Mouse (Mus musculus) 416B (cell line): Measurements from ENCODE around the gene Tnnt2.

Experiments
- DNase-seq: peaks from one replicate; pipeline ENCODE4 v3.0.0; 2011; ENCODE audit warnings: low read depth

Tnnt2 gene

DNA sequence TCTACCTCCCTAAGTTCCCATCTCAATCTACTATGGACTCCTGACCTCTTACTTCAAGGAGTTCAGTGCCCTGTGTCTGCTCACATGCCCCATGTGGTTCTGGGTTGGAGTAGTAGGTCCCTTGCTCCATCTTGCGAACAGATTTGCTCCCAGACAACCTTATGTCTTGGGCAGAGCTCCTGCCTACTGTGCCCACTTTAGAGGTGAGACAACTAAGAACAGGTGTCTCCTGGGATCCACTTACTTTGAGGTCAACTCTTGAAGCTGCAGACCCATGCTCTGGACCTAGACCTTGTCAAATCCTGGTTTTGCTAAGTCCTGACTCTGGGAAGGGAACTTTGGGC, 19.2 kb downstream of the Tnnt2 start:
- DNase-seq, result no peak

DNA sequence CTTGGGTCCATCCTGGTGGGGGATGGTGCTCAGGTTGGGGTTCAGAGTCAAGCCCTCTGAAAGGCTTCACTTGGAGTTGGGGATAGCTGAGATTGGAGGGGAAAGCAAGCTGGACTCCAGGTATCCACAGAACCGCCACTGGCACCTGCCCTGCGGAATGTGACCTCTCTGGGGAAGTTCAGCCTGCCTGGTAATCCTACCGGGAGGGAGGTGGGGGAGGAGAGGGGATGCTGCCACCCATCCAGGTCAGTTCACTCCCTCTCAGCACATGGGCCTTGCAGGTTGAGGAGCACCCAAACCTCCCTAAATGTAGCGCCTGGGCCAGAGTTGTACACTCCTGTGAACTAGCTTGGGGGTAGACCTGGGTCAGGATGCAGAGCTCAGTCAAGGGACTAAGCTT, 19.9 kb downstream of the Tnnt2 start:
- no peak for DNase-seq

GRCm38 (mm10) chr1:135857137-135857775, 21.1 kb downstream of the Tnnt2 start:
- DNase-seq, result no peak

DNA sequence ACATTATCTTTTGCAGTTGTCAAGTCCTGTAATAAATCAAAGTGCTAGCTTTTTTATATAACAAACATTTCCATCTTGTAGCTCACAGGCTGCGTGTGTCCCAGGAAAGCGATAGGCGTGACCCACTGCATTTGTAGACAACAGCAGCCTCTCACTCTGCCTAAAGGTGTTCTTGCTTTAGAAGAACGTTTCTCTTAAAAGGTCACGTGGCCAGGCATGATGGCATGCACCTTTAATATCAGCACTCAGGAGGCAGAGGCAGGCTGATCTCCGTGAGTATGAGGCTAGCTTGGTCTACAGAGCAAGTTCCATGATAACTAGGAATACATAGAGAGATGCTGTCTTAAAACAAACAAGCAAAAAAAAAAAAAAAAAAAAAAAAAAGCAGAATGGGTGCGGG, 22.4 kb downstream of the Tnnt2 start:
- DNase-seq, result no peak

- no peak for DNase-seq
Observed at GRCm38 (mm10) chr1:135861091-135861490, 24.9 kb downstream of the Tnnt2 start.

DNA sequence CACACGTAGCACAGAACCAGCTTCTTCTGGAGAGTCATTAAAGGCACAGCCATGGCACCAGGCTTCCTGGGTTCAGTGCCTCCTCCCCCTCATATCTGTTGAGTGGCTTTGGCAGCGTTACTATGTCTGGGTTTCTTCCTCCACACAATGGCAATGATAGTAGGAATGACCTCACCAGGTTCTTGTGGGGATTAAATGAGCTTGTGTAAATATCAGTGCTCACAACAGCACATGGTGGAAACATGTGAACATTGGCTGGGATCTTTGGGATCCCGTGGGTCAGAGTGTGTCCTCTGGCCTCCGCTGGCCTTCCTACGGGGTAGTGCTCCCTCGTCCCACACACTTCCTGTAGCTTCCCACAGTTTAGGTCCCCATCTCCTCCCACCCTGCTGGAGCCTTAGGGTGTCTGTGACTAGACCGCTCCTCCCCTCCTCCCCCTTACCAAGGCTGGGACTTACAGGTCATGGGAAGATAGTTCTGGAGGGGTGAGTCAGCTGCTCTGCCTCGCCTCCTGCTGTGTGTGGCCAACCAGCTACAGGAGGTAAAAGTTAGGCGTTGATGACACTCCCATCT, 25.9 kb downstream of the Tnnt2 start:
- DNase-seq, result no peak

DNA sequence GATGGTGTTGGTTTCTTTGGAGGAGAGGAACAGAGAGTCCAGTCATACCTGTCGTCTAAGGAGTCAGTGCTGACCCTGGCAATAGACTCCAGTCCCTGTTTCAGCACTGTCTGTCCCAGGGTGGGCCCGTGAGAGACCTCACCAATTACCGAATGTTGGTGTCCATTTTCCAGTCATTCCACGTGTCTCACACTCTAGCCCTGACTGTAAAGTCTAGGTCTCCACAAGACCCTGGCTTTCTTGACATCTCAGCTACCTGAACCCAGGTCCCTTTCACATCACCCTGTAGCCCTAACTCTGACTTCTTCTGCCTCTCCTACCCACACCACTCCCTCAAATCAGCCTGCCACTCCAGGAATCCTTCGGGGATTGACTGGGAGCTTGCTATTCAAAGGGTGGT, 26.4 kb downstream of the Tnnt2 start:
- no peak for DNase-seq

GRCm38 (mm10) chr1:135863786-135864335, 27.7 kb downstream of the Tnnt2 start:
- DNase-seq, result no peak

DNA sequence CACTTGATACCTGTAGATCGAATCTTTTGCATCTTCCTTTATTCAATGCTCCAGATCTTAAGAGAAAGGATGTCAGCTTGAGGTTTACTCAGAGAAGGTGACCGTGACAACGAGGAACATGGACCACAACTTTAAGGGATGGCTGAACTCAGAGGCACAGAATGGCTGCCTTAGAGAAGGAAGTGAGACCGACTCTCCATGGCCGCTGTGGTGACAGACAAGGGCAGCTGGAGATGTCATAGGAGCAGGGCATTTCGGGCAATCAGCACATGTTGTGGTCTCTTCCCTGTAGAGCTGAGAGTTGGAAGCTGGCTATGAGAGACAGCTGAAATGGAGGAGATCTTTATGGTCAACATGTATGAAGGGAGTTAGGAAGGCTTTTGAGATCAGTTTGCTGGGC, 28.7 kb downstream of the Tnnt2 start:
- no peak for DNase-seq

DNA sequence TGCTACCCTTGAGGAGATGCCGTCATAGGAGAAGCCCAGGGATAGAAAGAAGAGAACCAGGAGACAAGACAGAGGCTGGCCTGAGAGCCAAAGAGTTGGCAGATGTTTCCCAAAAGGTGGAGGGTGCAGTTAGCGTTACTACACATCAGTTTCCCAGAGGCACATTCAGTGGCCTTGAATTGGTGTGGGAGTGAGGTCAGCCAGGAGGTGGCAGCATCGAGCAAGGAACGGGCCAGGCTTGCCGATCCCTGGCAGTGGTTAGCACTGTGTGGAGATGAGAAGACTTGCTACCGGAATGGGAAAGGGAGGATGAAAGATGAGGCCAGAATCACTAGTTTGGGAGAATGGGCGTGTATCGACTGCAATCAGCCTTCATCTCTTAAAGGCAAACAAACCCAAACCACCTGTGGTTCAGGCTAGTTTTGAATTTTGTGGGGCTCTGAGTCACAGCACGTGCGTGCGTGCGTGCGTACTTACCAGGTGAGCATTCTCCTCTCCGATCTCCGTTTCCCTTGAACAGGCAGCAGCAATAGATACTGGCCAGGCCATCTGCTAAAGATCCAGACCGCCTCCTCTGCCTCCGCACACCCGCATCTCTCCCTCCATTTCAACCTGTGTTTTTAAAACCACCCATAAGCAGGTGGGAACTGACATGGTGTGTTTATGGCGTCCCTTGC, 29.5 kb downstream of the Tnnt2 start:
- DNase-seq, result peak; percentile 60

GRCm38 (mm10) chr1:135868570-135868969, 32.4 kb downstream of the Tnnt2 start:
- DNase-seq, result no peak

DNA sequence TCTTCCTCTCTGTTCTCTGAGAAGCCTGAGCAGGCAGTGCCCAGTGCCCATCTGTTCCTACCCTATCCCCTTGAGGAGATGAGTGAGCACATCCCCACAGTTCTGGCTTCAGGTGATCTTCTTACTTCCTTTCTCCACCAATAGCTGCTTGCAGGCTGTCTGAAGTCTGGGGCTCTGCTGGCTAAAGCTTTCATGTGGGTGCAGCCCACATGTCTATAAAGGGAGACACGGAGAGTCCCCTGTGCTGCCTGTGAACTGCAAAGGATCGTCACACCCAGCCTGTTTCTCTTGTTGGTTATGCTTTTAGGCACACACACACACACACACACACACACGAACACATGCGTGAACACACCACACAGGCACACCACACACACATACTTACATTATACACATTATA, 36.8 kb downstream of the Tnnt2 start:
- DNase-seq, result no peak

DNA sequence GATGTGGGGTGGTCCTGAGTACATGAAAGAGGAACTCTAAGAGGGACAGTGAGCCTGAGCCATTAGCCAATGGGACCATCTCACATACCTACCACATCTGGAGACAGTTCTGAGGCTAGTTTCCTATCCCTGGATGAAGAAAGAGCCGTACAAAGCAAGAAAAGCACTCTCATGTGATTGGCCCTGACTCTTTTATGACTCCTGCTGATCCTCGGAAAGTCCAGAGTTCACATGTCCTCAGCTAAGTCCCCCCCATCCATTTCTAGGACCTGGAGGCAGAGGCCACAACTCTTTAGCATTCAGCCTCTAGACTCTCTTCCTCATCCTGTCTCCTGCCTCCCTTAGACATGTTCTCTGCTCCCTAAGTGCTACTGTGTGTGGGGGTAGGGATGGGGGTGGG, 41.1 kb downstream of the Tnnt2 start:
- DNase-seq, result no peak

- peak; percentile 63 for DNase-seq
Observed at GRCm38 (mm10) chr1:135882385-135883109, 46.4 kb downstream of the Tnnt2 start.

DNA sequence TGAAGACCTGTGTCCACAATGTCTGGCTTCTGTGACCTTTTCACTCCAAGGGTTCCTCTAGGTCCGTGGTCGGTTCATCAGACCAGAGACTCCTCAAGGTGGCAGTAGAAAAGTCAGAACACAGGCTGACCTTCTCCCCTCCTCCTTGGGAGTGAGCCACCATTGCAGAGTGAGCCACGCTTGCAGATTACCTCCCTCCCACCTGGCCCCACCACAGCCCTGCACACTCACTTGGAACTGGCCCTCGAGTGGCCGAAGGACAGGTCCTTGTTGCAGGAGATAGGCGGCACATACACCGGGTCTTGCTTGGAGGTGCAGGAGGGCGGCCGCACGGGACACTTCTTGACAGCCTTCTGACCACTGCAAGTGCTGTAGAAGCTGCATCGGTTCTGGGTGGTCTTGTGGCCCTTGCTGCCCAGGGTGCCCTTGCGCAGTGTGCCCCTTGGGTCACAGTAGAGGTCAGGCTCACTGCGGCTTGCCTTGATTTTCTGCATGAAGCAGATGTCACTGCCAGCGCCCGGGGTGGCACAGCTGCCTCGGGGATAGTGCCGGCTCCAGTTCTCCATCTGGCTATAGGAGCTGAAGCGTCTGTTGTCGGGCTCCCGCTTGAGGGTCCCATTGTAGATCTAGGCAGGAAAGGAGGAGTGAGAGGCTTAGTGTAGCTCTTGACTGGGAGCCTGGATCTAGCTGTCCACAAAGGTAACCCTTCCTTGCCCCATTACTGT, 53.5 kb downstream of the Tnnt2 start:
- DNase-seq, result no peak

- no peak for DNase-seq
Observed at GRCm38 (mm10) chr1:135891424-135892216, 55.5 kb downstream of the Tnnt2 start.

GRCm38 (mm10) chr1:135892233-135892632, 56.1 kb downstream of the Tnnt2 start:
- no peak for DNase-seq

- DNase-seq, result no peak
Observed at GRCm38 (mm10) chr1:135892764-135893163, 56.6 kb downstream of the Tnnt2 start.

GRCm38 (mm10) chr1:135893377-135893776, 57.2 kb downstream of the Tnnt2 start:
- DNase-seq, result no peak

- DNase-seq, result no peak
Observed at GRCm38 (mm10) chr1:135895367-135895766, 59.2 kb downstream of the Tnnt2 start.

GRCm38 (mm10) chr1:135899295-135899694, 63.1 kb downstream of the Tnnt2 start:
- DNase-seq, result no peak
